Mouse (Mus musculus): ENCODE measurements at regions not wholly inside any gene's neighbourhood (a gene's known extent, or its start where the extent isn't known, plus 50 kb on each side); places are given as distances from the start of the nearest gene placed in this dataset.

- DNase-seq: no peak
Measured at GRCm38 (mm10) chr8:78018430-78019180, 194.5 kb upstream of the Ttc29 start.

- DNase-seq: no peak
Measured at GRCm38 (mm10) chr8:78021473-78021872, 191.6 kb upstream of the Ttc29 start.

GRCm38 (mm10) chr8:78022986-78023385, 190.1 kb upstream of the Ttc29 start:
- no peak for DNase-seq

- DNase-seq: no peak
Measured at GRCm38 (mm10) chr8:78023467-78023866, 189.6 kb upstream of the Ttc29 start.

GRCm38 (mm10) chr8:78023936-78024335, 189.2 kb upstream of the Ttc29 start:
- no peak for DNase-seq

- no peak for DNase-seq
Measured at GRCm38 (mm10) chr8:78024964-78025363, 188.1 kb upstream of the Ttc29 start.

- DNase-seq: no peak
Measured at GRCm38 (mm10) chr8:78027371-78027770, 185.7 kb upstream of the Ttc29 start.

GRCm38 (mm10) chr8:78028928-78029327, 184.2 kb upstream of the Ttc29 start:
- DNase-seq: no peak

GRCm38 (mm10) chr8:78031811-78032210, 181.3 kb upstream of the Ttc29 start:
- DNase-seq: no peak

- no peak for DNase-seq
Measured at GRCm38 (mm10) chr8:78034687-78035086, 178.4 kb upstream of the Ttc29 start.

GRCm38 (mm10) chr8:78037218-78037617, 175.9 kb upstream of the Ttc29 start:
- no peak for DNase-seq

GRCm38 (mm10) chr8:78046691-78047090, 166.4 kb upstream of the Ttc29 start:
- DNase-seq: no peak

GRCm38 (mm10) chr8:78050768-78051167, 162.3 kb upstream of the Ttc29 start:
- no peak for DNase-seq

GRCm38 (mm10) chr8:78054435-78054834, 158.7 kb upstream of the Ttc29 start:
- no peak for DNase-seq

- DNase-seq: no peak
Measured at GRCm38 (mm10) chr8:78054920-78055319, 158.2 kb upstream of the Ttc29 start.

GRCm38 (mm10) chr8:78055531-78055930, 157.6 kb upstream of the Ttc29 start:
- no peak for DNase-seq

- DNase-seq: no peak
Measured at GRCm38 (mm10) chr8:78057357-78057756, 155.7 kb upstream of the Ttc29 start.

GRCm38 (mm10) chr8:78061827-78062719, 151.0 kb upstream of the Ttc29 start:
- no peak for DNase-seq

GRCm38 (mm10) chr8:78063529-78063928, 149.6 kb upstream of the Ttc29 start:
- peak; percentile 53 to 66 for DNase-seq

- peak in 1 of 2 experiments; percentile 13 for DNase-seq
Measured at GRCm38 (mm10) chr8:78064161-78064560, 148.9 kb upstream of the Ttc29 start.

GRCm38 (mm10) chr8:78065890-78066493, 147.1 kb upstream of the Ttc29 start:
- peak in 1 of 2 experiments; percentile 20 for DNase-seq

- no peak for DNase-seq
Measured at GRCm38 (mm10) chr8:78068087-78068910, 144.8 kb upstream of the Ttc29 start.

GRCm38 (mm10) chr8:78073821-78074220, 139.3 kb upstream of the Ttc29 start:
- DNase-seq: no peak

All from cerebellum, postnatal 25 days (tissue).